Mouse (Mus musculus): ENCODE results near the gene P2rx1.

The P2rx1 gene

GRCm38 (mm10) chr11:73023099-73023498 lies 24.2 kb downstream of the P2rx1 start:
- peak; percentile 77 to 83 for DNase-seq (ENCODE audit: low spot score in 2 of 2)

GRCm38 (mm10) chr11:73023827-73024226 lies 24.9 kb downstream of the P2rx1 start:
- DNase-seq (ENCODE audit: low spot score in 2 of 2) = no peak

- DNase-seq (ENCODE audit: low spot score in 2 of 2) = peak; percentile 44 to 66
Observed at GRCm38 (mm10) chr11:73024236-73024904, 25.5 kb downstream of the P2rx1 start.

GRCm38 (mm10) chr11:73026961-73027360 lies 28.1 kb downstream of the P2rx1 start:
- no peak for DNase-seq (ENCODE audit: low spot score in 2 of 2)

GRCm38 (mm10) chr11:73030821-73031498 lies 32.1 kb downstream of the P2rx1 start:
- peak; percentile 91 to 92 for DNase-seq (ENCODE audit: low spot score in 2 of 2)

GRCm38 (mm10) chr11:73031536-73031935 lies 32.6 kb downstream of the P2rx1 start:
- no peak for DNase-seq (ENCODE audit: low spot score in 2 of 2)

GRCm38 (mm10) chr11:73036077-73036476 lies 37.2 kb downstream of the P2rx1 start:
- no peak for DNase-seq (ENCODE audit: low spot score in 2 of 2)

- no peak for DNase-seq (ENCODE audit: low spot score in 2 of 2)
Observed at GRCm38 (mm10) chr11:73036889-73037288, 38.0 kb downstream of the P2rx1 start.

GRCm38 (mm10) chr11:73037691-73038090 lies 38.8 kb downstream of the P2rx1 start:
- DNase-seq (ENCODE audit: low spot score in 2 of 2) = no peak

GRCm38 (mm10) chr11:73039102-73039799 lies 40.3 kb downstream of the P2rx1 start:
- peak in 1 of 2 experiments; percentile 56 for DNase-seq (ENCODE audit: low spot score in 2 of 2)

GRCm38 (mm10) chr11:73044229-73044755 lies 45.4 kb downstream of the P2rx1 start:
- no peak for DNase-seq (ENCODE audit: low spot score in 2 of 2)

GRCm38 (mm10) chr11:73044789-73045188 lies 45.9 kb downstream of the P2rx1 start:
- DNase-seq (ENCODE audit: low spot score in 2 of 2) = no peak

- DNase-seq (ENCODE audit: low spot score in 2 of 2) = peak; percentile 93 to 95
Observed at GRCm38 (mm10) chr11:73047542-73047996, 48.7 kb downstream of the P2rx1 start, which contains the start of gene Ncbp3. Gene Ncbp3, plus strand, starts transcription at chr11:73047783.

- no peak for DNase-seq (ENCODE audit: low spot score in 2 of 2)
Observed at GRCm38 (mm10) chr11:73048030-73048876, 49.4 kb downstream of the P2rx1 start.

GRCm38 (mm10) chr11:73049335-73049734 lies 50.4 kb downstream of the P2rx1 start:
- DNase-seq (ENCODE audit: low spot score in 2 of 2) = peak; percentile 35 to 70

- DNase-seq (ENCODE audit: low spot score in 2 of 2) = no peak
Observed at GRCm38 (mm10) chr11:73052795-73053194, 53.9 kb downstream of the P2rx1 start.

GRCm38 (mm10) chr11:73057701-73058100 lies 58.8 kb downstream of the P2rx1 start:
- DNase-seq (ENCODE audit: low spot score in 2 of 2) = no peak

- no peak for DNase-seq (ENCODE audit: low spot score in 2 of 2)
Observed at GRCm38 (mm10) chr11:73059630-73060029, 60.7 kb downstream of the P2rx1 start.

GRCm38 (mm10) chr11:73061413-73061812 lies 62.5 kb downstream of the P2rx1 start:
- DNase-seq (ENCODE audit: low spot score in 2 of 2) = no peak
